Mouse (Mus musculus) forebrain, embryonic 11.5 days (tissue): ENCODE results near the gene Ica1. TPM values are rescaled to one million over a fixed set of nuclear protein-coding genes. Genes with fewer than 3 reads are reported as not detected.

Experiments
- ATAC-seq: fragments of 200-750 bp; cut with Nextera tagmentation; replicated peaks from 2 replicates; pipeline ENCODE4 v1.8.0; 2017; ENCODE audit warnings: moderate TSS enrichment; ENCODE audit not compliant: low FRiP score
- DNase-seq: peaks from one replicate; pipeline ENCODE4 v3.0.0-alpha.2; 2017; ENCODE audit warnings: low spot score
- H3K27ac ChIP-seq: fragments of 300-500 bp; sonication (generic); 2 replicates; pipeline ENCODE4 v1.5.1; 2014; ENCODE audit warnings: low read depth, low read length
- H3K27me3 ChIP-seq: fragments of 300-500 bp; sonication (generic); 2 replicates; pipeline ENCODE4 v1.6.1; 2014; ENCODE audit warnings: mild to moderate bottlenecking, low read length, mixed read lengths; ENCODE audit not compliant: control insufficient read depth, insufficient read depth
- H3K36me3 ChIP-seq: fragments of 300-500 bp; sonication (generic); 2 replicates; pipeline ENCODE4 v1.6.1; 2014; ENCODE audit warnings: mild to moderate bottlenecking, low read length, moderate library complexity, mixed read lengths; ENCODE audit not compliant: control insufficient read depth, insufficient read depth
- H3K4me1 ChIP-seq: fragments of 300-500 bp; sonication (generic); replicated peaks from 2 replicates; pipeline ENCODE4 v1.6.1; 2014; ENCODE audit warnings: low read length, mixed read lengths; ENCODE audit not compliant: control insufficient read depth, insufficient read depth
- H3K4me2 ChIP-seq: fragments of 300-500 bp; sonication (generic); 2 replicates; pipeline ENCODE4 v1.6.1; 2014; ENCODE audit warnings: low read depth, mild to moderate bottlenecking, low read length, moderate library complexity, mixed read lengths; ENCODE audit not compliant: severe bottlenecking
- H3K4me3 ChIP-seq: fragments of 300-500 bp; sonication (generic); 2 replicates; pipeline ENCODE4 v1.5.1; 2014; ENCODE audit warnings: low read depth, low read length
- H3K9ac ChIP-seq: fragments of 300-500 bp; sonication (generic); 2 replicates; pipeline ENCODE4 v1.6.1; 2014; ENCODE audit warnings: low read length
- H3K9me3 ChIP-seq: fragments of 300-500 bp; sonication (generic); 2 replicates; pipeline ENCODE4 v1.6.1; 2016; ENCODE audit warnings: low read length, mixed read lengths; ENCODE audit not compliant: control insufficient read depth
- WGBS: fragments of 180-500 bp; shearing (Covaris S2); extraction: QIAGEN DNeasy Blood & Tissue Kit; methylation state at CpG from one replicate; pipeline ENCODE4 v1.1.7; 2014; 5-methylcytosine and 5-hydroxymethylcytosine counted together
- polyA plus RNA-seq: library from polyadenylated mRNA; unstranded; fragments of >200 nt; fragmentation: Nextera tagmentation; extraction: Ambion mirVana; gene quantifications from 2 replicates; pipeline ENCODE4 v1.2.1, GENCODE M21; 2014

The Ica1 gene
- polyA plus RNA-seq, 1 experiment from 2014 or later: 13.2 TPM

GRCm38 (mm10) chr6:8619582-8620350 lies 158.5 kb downstream of the Ica1 start:
- Histone ChIP-seq H3K4me2 (no peak overlapping the region), H3K27me3 (no peaks in the 10 kb centered on the region), H3K36me3 (no peaks in the 10 kb centered on the region), H3K27ac (no peak overlapping the region), H3K4me3 (no peak overlapping the region), H3K9me3 (no peaks in the 10 kb centered on the region), H3K9ac (no peak overlapping the region), H3K4me1 (no peaks in the 10 kb centered on the region)
- no peak for DNase-seq
- WGBS: 81% methylated on average over 4 of the region's 4 CpGs
- ATAC-seq: no peak

- H3K9me3 ChIP-seq: no peaks in the 10 kb centered on the region
- DNase-seq (no peak), ATAC-seq (no peak)
- no peaks in the 10 kb centered on the region for H3K36me3 ChIP-seq
- H3K27ac ChIP-seq: no peak overlapping the region
- H3K27me3 ChIP-seq: no peaks in the 10 kb centered on the region
- WGBS: 88% methylated on average over 2 of the region's 2 CpGs
- no peak overlapping the region for H3K4me3 ChIP-seq
- no peak overlapping the region for H3K4me2 ChIP-seq
- no peak overlapping the region for H3K9ac ChIP-seq
- no peaks in the 10 kb centered on the region for H3K4me1 ChIP-seq
Measured at GRCm38 (mm10) chr6:8617369-8617768, 160.9 kb downstream of the Ica1 start.

GRCm38 (mm10) chr6:8591665-8592064 lies 186.6 kb downstream of the Ica1 start:
- Histone ChIP-seq H3K9ac (no peak overlapping the region), H3K36me3 (no peaks in the 10 kb centered on the region), H3K4me2 (no peak overlapping the region), H3K4me1 (no peaks in the 10 kb centered on the region), H3K4me3 (no peak overlapping the region), H3K27me3 (no peaks in the 10 kb centered on the region), H3K27ac (no peak overlapping the region), H3K9me3 (no peaks in the 10 kb centered on the region)
- DNase-seq: no peak
- no peak for ATAC-seq
- 91% methylated on average over 9 of the region's 9 CpGs for WGBS

GRCm38 (mm10) chr6:8583892-8584291 lies 194.4 kb downstream of the Ica1 start:
- no peak overlapping the region for H3K9ac ChIP-seq
- H3K9me3 ChIP-seq: no peaks in the 10 kb centered on the region
- no peak overlapping the region for H3K4me2 ChIP-seq
- ATAC-seq: no peak
- no peak for DNase-seq
- no peaks in the 10 kb centered on the region for H3K4me1 ChIP-seq
- H3K27me3 ChIP-seq: no peaks in the 10 kb centered on the region
- 93% methylated on average over 3 of the region's 3 CpGs for WGBS
- H3K36me3 ChIP-seq: no peaks in the 10 kb centered on the region
- no peak overlapping the region for H3K4me3 ChIP-seq
- no peak overlapping the region for H3K27ac ChIP-seq

- no peaks in the 10 kb centered on the region for H3K27me3 ChIP-seq
- H3K4me2 ChIP-seq: no peak overlapping the region
- ATAC-seq (no peak), DNase-seq (no peak)
- H3K4me1 ChIP-seq: no peaks in the 10 kb centered on the region
- 93% methylated on average over 9 of the region's 9 CpGs for WGBS
- H3K9ac ChIP-seq: no peak overlapping the region
- H3K36me3 ChIP-seq: no peaks in the 10 kb centered on the region
- no peak overlapping the region for H3K4me3 ChIP-seq
- no peaks in the 10 kb centered on the region for H3K9me3 ChIP-seq
- H3K27ac ChIP-seq: no peak overlapping the region
Measured at GRCm38 (mm10) chr6:8582377-8582776, 195.9 kb downstream of the Ica1 start.

Other genes with a start within 250 kb of the Ica1 start
- gene Nxph1, start 169.9 kb upstream of the Ica1 start, polyA plus RNA-seq: 4.9 and 6.9 TPM in 2 replicates